Mouse (Mus musculus) erythroblast, embryonic 14.5 days (primary cell): Measurements from ENCODE around the gene Catsperg1.

Experiments
- GATA1 ChIP-seq: IDR thresholded peaks from 2 replicates; pipeline ENCODE4 v1.6.1; 2012; ENCODE audit warnings: low read length, inconsistent platforms, mixed read lengths
- TAL1 ChIP-seq: IDR thresholded peaks from 3 replicates; pipeline ENCODE4 v1.6.1; 2012; ENCODE audit warnings: low read length, inconsistent platforms, mixed read lengths

GRCm38 (mm10) chr7:29230560-29230959 is 16.7 kb upstream of the Catsperg1 start:
- TF ChIP-seq GATA1 (no peak), TAL1 (no peak)
